Mouse (Mus musculus) R1 (cell line): ENCODE measurements around the gene Kpna1.

Experiments used
- DNase-seq: peaks from one replicate; pipeline ENCODE4 v3.0.0-alpha.2; 2018; ENCODE audit warnings: low read depth, low spot score

Kpna1 gene

GRCm38 (mm10) chr16:36069819-36070575 lies 91.4 kb downstream of the Kpna1 start:
- DNase-seq: no peak

GRCm38 (mm10) chr16:36071071-36071449 lies 92.5 kb downstream of the Kpna1 start:
- DNase-seq: peak; percentile 78

GRCm38 (mm10) chr16:36071450-36072379 lies 93.2 kb downstream of the Kpna1 start, which contains the start of the genes Fam162a and Ccdc58:
Gene Fam162a, minus strand, starts transcription at chr16:36071594.
Gene Ccdc58, plus strand, starts transcription at chr16:36071685.
- DNase-seq: peak; percentile 94

- DNase-seq: no peak
Measured at GRCm38 (mm10) chr16:36072410-36073011, 94.0 kb downstream of the Kpna1 start.

GRCm38 (mm10) chr16:36074772-36075171 lies 96.2 kb downstream of the Kpna1 start:
- DNase-seq: no peak

- DNase-seq: no peak
Measured at GRCm38 (mm10) chr16:36079916-36080315, 101.4 kb downstream of the Kpna1 start.
